Mouse (Mus musculus): ENCODE results near the gene Npnt. TPM values are rescaled to one million over a fixed set of nuclear protein-coding genes. Genes with fewer than 3 reads are reported as not detected.

The Npnt gene
- total RNA-seq, 2 experiments from 2014 or later = 84.2 to 87.6 TPM

DNA sequence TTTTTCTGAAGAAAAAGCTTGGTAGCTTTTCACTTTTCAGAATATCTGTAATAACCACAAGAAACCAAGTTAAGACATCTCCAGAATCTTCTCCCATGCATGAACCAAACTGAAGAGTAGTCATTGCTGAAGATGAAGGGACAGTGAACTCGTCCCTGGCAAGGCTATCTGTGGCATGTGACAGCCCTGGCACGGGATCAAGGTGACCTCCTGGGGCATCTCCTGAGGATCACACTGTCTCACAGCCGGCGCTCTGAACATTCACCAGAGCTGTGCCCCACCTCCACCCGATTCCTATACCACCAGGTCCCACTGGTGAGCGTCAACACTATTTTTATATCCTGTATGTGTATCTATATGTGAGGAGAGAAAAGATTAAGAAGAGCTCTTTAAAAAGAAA lies 47.9 kb downstream of the Npnt start:
- DNase-seq (ENCODE audit: extremely low spot score in 1 of 2, low spot score in 2 of 2) = peak in 1 of 2 experiments; percentile 34
- intact Hi-C loops (cut with DNase I) = no loop called here

DNA sequence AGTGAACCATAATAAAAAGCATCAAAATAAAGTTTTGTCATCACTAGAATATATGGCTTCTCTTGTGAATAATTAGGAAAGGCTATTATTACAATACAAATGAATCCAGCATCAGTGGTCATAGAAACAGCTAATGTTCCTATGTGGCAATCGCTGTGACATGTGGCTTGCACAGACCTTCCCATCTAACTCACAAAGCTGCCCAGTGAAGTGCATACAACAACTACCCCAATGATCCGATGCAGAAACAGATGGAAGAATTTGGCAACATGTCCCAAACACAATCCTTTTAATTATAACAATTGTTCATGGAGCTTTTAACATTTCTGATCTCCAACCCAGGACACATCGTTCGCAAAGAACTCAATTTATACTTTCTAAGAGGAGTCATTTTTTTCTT lies 52.2 kb downstream of the Npnt start:
- intact Hi-C loops (cut with DNase I) = no loop called here
- no peak for DNase-seq (ENCODE audit: extremely low spot score in 1 of 2, low spot score in 2 of 2)

- intact Hi-C loops (cut with DNase I) = no loop called here
- no peak for DNase-seq (ENCODE audit: extremely low spot score in 1 of 2, low spot score in 2 of 2)
These were observed 52.7 kb downstream of the Npnt start for GRCm38 (mm10) chr3:132897390-132897789.

GRCm38 (mm10) chr3:132894086-132894485 lies 56.0 kb downstream of the Npnt start:
- DNase-seq (ENCODE audit: extremely low spot score in 1 of 2, low spot score in 2 of 2) = no peak
- intact Hi-C loops (cut with DNase I) = no loop called here

- no peak for DNase-seq (ENCODE audit: extremely low spot score in 1 of 2, low spot score in 2 of 2)
- intact Hi-C loops (cut with DNase I) = no loop called here
These were observed 56.4 kb downstream of the Npnt start for GRCm38 (mm10) chr3:132893676-132894075.

DNA sequence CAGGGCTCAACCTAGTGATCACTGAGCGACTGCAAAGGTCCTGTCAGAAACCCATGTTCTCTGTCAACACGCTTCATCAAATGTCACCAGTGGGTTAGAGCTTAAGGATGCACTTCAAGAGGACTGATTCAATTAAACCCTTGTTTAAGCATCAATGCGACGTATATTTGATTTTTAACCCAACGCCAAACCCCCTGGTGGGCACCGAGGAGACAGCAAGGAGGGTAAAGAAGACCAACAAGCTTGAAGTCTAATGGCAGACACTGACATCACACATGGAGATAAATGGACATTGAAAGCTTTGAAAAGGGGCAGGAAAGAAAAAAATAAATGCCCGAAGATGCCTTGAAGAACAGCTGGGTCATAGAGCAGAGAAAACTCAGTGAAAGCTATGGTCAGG lies 57.0 kb downstream of the Npnt start:
- intact Hi-C loops (cut with DNase I) = no loop called here
- DNase-seq (ENCODE audit: extremely low spot score in 1 of 2, low spot score in 2 of 2) = no peak

DNA sequence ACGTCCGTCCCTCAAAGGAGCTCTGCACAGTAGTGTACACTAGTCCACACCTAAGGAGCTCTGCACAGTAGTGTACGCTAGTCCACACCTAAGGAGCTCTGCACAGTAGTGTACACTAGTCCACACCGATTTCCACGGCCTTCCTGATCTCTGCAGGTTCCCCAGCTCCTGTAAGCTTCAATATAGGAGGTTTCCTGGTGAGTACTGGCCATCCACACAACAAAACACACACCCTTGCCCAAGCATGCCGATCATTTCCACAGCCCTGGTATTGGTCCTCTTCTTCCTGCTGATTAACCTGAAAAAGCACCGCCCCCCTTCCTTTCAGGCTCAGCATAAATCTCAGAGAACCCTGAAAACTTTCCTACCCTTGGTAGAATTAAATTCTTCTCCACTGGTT lies 57.6 kb downstream of the Npnt start:
- DNase-seq (ENCODE audit: extremely low spot score in 1 of 2, low spot score in 2 of 2) = no peak
- intact Hi-C loops (cut with DNase I) = no loop called here

DNA sequence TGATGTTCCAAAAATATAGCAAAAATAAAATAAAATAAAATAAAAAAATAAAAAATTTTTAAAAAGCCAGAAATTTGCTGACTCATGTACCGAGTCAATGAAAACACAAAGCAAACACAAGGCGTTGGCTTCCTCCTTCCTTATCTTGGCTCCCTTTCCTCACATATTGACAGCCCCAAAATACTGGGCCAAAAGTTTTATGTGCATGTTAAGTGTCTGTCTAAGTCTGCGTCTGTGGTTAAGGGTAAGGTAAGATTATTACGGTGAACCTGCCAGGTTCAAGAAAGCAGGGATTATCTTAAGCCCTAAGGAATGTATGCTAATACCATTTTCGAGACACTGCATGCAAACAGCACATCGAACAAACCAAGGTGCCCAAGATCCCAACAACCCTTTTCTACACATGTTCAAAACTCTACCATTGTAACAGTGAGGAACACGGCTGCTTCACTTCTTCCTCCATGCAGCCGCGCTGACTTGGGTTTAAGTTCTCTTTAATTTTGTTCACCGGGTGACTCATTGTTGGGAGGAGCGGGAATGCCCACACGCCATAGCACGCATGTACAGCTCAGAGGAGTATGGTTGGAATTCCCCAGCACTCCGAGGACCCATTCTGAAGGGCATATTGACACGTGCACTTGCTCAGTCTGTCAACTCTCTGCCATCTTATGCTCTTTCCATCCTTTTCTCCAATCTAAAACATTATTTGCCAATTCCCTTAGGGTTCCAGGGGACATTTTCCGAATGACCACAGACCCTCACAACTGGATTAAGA lies 62.8 kb downstream of the Npnt start:
- DNase-seq (ENCODE audit: extremely low spot score in 1 of 2, low spot score in 2 of 2) = no peak
- intact Hi-C loops (cut with DNase I) = no loop called here

- intact Hi-C loops (cut with DNase I) = no loop called here
- DNase-seq (ENCODE audit: extremely low spot score in 1 of 2, low spot score in 2 of 2) = no peak
These were observed 63.6 kb downstream of the Npnt start for GRCm38 (mm10) chr3:132886419-132887050.

GRCm38 (mm10) chr3:132884459-132884858 lies 65.6 kb downstream of the Npnt start:
- DNase-seq (ENCODE audit: extremely low spot score in 1 of 2, low spot score in 2 of 2) = no peak
- intact Hi-C loops (cut with DNase I) = no loop called here

- DNase-seq (ENCODE audit: extremely low spot score in 1 of 2, low spot score in 2 of 2) = no peak
- intact Hi-C loops (cut with DNase I) = no loop called here
These were observed 66.8 kb downstream of the Npnt start for GRCm38 (mm10) chr3:132883256-132883655.

GRCm38 (mm10) chr3:132880826-132881225 lies 69.3 kb downstream of the Npnt start:
- no peak for DNase-seq (ENCODE audit: extremely low spot score in 1 of 2, low spot score in 2 of 2)
- intact Hi-C loops (cut with DNase I) = no loop called here

GRCm38 (mm10) chr3:132880361-132880760 lies 69.7 kb downstream of the Npnt start:
- intact Hi-C loops (cut with DNase I) = no loop called here
- no peak for DNase-seq (ENCODE audit: extremely low spot score in 1 of 2, low spot score in 2 of 2)

- intact Hi-C loops (cut with DNase I) = no loop called here
- no peak for DNase-seq (ENCODE audit: extremely low spot score in 1 of 2, low spot score in 2 of 2)
These were observed 73.0 kb downstream of the Npnt start for GRCm38 (mm10) chr3:132876933-132877676.

GRCm38 (mm10) chr3:132876011-132876708 lies 73.9 kb downstream of the Npnt start:
- intact Hi-C loops (cut with DNase I) = no loop called here
- no peak for DNase-seq (ENCODE audit: extremely low spot score in 1 of 2, low spot score in 2 of 2)

GRCm38 (mm10) chr3:132873251-132873650 lies 76.8 kb downstream of the Npnt start:
- DNase-seq (ENCODE audit: extremely low spot score in 1 of 2, low spot score in 2 of 2) = no peak
- intact Hi-C loops (cut with DNase I) = no loop called here

- DNase-seq (ENCODE audit: extremely low spot score in 1 of 2, low spot score in 2 of 2) = peak in 1 of 2 experiments; percentile 54
- intact Hi-C loops (cut with DNase I) = no loop called here
These were observed 78.7 kb downstream of the Npnt start for GRCm38 (mm10) chr3:132871318-132871904.

DNA sequence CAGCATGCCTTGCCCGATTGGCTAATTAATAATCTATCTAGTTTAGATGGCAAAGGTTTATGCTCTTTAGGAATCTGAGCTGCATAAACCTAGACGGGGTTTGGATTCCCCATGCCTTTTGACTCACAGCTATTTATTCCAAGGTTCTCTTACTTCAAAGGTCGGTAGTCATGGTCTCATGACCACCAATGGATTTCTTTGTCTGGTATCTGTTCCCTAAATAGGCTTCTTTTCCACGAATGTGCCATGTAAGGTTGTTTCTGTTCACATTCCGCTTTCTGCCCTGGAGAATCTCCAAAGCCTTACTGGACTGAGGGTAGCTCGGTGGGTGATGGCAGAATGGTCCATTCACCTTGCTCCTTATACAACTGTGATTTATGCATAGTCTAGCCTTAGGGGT lies 80.0 kb downstream of the Npnt start:
- intact Hi-C loops (cut with DNase I) = no loop called here
- peak in 1 of 2 experiments; percentile 12 for DNase-seq (ENCODE audit: extremely low spot score in 1 of 2, low spot score in 2 of 2)

- intact Hi-C loops (cut with DNase I) = no loop called here
- peak in 1 of 2 experiments; percentile 56 for DNase-seq (ENCODE audit: extremely low spot score in 1 of 2, low spot score in 2 of 2)
These were observed 81.3 kb downstream of the Npnt start for GRCm38 (mm10) chr3:132868838-132869237.
